Mouse (Mus musculus): ENCODE measurements around the gene Kif1c. TPM values are rescaled to one million over a fixed set of nuclear protein-coding genes. Genes with fewer than 3 reads are reported as not detected.
A peak's percentile ranks its signal among the peaks of the same experiment; 100 is the strongest.

Gene Kif1c
- polyA plus RNA-seq, 1 experiment from 2014 or later, result 1.9 TPM

- peaks cover 33% of the 10 kb centered on the region for H3K36me3 ChIP-seq
- WGBS, result 90% methylated on average over 9 of the region's 9 CpGs
- H3K4me3 ChIP-seq, result no peak overlapping the region
- H3K9me3 ChIP-seq, result no peaks in the 10 kb centered on the region
- H3K4me1 ChIP-seq (replicated peaks), result no peaks in the 10 kb centered on the region
- H3K9ac ChIP-seq, result no peak overlapping the region
- no peak overlapping the region for H3K4me2 ChIP-seq
- peak overlapping the region; percentile 63 for H3K27ac ChIP-seq (replicated peaks)
- ATAC-seq (ENCODE audit: low FRiP score, low read depth), result no peak
- no peaks in the 10 kb centered on the region for H3K27me3 ChIP-seq
These were observed 30.2 kb downstream of the Kif1c start for GRCm38 (mm10) chr11:70730427-70731038.

GRCm38 (mm10) chr11:70731178-70731577 is 30.8 kb downstream of the Kif1c start:
- no peaks in the 10 kb centered on the region for H3K9me3 ChIP-seq
- H3K27ac ChIP-seq (replicated peaks), result peak overlapping the region; percentile 63
- no peak overlapping the region for H3K4me3 ChIP-seq
- peaks cover 27% of the 10 kb centered on the region for H3K36me3 ChIP-seq
- no peaks in the 10 kb centered on the region for H3K27me3 ChIP-seq
- no peak overlapping the region for H3K4me2 ChIP-seq
- no peaks in the 10 kb centered on the region for H3K4me1 ChIP-seq (replicated peaks)
- H3K9ac ChIP-seq, result no peak overlapping the region
- ATAC-seq (ENCODE audit: low FRiP score, low read depth), result peak; percentile 68; the same call in 1 of the 2 replicates
- 65% methylated on average over 5 of the region's 5 CpGs for WGBS

GRCm38 (mm10) chr11:70733256-70733655 is 32.9 kb downstream of the Kif1c start:
- Histone ChIP-seq H3K27ac (replicated peaks) (no peak overlapping the region), H3K27me3 (no peaks in the 10 kb centered on the region), H3K36me3 (peaks cover 8% of the 10 kb centered on the region), H3K4me3 (no peak overlapping the region), H3K9ac (no peak overlapping the region), H3K9me3 (no peaks in the 10 kb centered on the region), H3K4me1 (replicated peaks) (no peaks in the 10 kb centered on the region), H3K4me2 (no peak overlapping the region)
- ATAC-seq (ENCODE audit: low FRiP score, low read depth), result no peak
- WGBS, result 74% methylated on average over 5 of the region's 5 CpGs

GRCm38 (mm10) chr11:70737749-70738148 is 37.4 kb downstream of the Kif1c start:
- Histone ChIP-seq H3K36me3 (no peaks in the 10 kb centered on the region), H3K27me3 (no peaks in the 10 kb centered on the region), H3K4me1 (replicated peaks) (no peaks in the 10 kb centered on the region), H3K9ac (no peak overlapping the region), H3K27ac (replicated peaks) (no peak overlapping the region), H3K4me2 (no peak overlapping the region), H3K9me3 (no peaks in the 10 kb centered on the region), H3K4me3 (no peak overlapping the region)
- 66% methylated on average over 5 of the region's 5 CpGs for WGBS
- no peak for ATAC-seq (ENCODE audit: low FRiP score, low read depth)

DNA sequence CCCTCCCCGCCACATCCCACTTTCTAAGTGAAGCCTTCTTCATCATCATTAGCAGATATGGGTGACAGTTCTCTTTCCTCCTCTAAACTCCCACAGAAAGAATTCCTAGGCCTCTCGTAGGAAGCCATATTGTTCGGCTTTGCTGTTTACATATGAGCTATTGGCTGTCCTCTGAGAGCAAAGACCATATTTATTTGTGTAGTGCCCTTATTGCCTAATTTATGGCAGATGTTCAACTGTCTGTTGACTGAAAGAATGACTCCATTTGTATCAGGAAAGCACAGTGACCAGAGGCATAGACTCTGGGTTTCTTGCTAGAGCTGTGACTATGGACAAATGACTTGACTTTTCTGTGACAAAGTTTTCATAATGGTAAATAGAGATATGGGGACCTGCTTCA is 41.3 kb downstream of the Kif1c start:
- Histone ChIP-seq H3K9me3 (no peaks in the 10 kb centered on the region), H3K4me2 (no peak overlapping the region), H3K27me3 (no peaks in the 10 kb centered on the region), H3K4me3 (no peak overlapping the region), H3K9ac (no peak overlapping the region), H3K4me1 (replicated peaks) (no peaks in the 10 kb centered on the region), H3K36me3 (no peaks in the 10 kb centered on the region), H3K27ac (replicated peaks) (no peak overlapping the region)
- WGBS, result 84% methylated on average over 3 of the region's 3 CpGs
- no peak for ATAC-seq (ENCODE audit: low FRiP score, low read depth)

DNA sequence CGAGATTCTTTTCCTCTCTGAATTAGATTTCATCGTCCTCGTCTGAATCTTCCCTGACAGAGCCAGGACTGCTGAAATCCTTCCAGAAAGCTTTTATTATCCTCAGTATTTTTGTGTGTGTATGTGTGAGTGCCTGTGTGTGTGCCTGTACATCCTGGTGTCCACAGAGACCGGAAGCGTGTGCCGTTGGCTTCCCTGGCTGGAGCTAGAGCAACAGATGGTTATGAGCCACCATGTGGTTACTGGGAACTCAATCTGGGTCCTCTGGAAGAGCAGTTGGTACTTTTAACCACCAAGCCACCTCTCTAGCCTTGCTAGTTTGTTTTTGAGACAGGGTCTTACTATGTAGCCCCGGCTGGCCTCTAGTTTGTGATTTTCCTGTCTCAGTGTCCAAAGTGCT is 41.8 kb downstream of the Kif1c start:
- no peak overlapping the region for H3K9ac ChIP-seq
- ATAC-seq (ENCODE audit: low FRiP score, low read depth), result no peak

GRCm38 (mm10) chr11:70742581-70743459 is 42.5 kb downstream of the Kif1c start:
- Histone ChIP-seq H3K27ac (replicated peaks) (no peak overlapping the region), H3K27me3 (no peaks in the 10 kb centered on the region), H3K36me3 (no peaks in the 10 kb centered on the region), H3K4me3 (no peak overlapping the region), H3K9ac (no peak overlapping the region), H3K9me3 (no peaks in the 10 kb centered on the region), H3K4me1 (replicated peaks) (no peaks in the 10 kb centered on the region), H3K4me2 (no peak overlapping the region)
- 74% methylated on average over 12 of the region's 12 CpGs for WGBS
- ATAC-seq (ENCODE audit: low FRiP score, low read depth), result no peak

More for the DNA sequence above, 41.8 kb downstream of the Kif1c start:
- no peaks in the 10 kb centered on the region for H3K9me3 ChIP-seq
- H3K4me1 ChIP-seq (replicated peaks), result no peaks in the 10 kb centered on the region
- H3K4me2 ChIP-seq, result no peak overlapping the region
- H3K36me3 ChIP-seq, result no peaks in the 10 kb centered on the region
- WGBS, result 87% methylated on average over 7 of the region's 7 CpGs
- H3K27ac ChIP-seq (replicated peaks), result no peak overlapping the region
- no peaks in the 10 kb centered on the region for H3K27me3 ChIP-seq
- H3K4me3 ChIP-seq, result no peak overlapping the region

DNA sequence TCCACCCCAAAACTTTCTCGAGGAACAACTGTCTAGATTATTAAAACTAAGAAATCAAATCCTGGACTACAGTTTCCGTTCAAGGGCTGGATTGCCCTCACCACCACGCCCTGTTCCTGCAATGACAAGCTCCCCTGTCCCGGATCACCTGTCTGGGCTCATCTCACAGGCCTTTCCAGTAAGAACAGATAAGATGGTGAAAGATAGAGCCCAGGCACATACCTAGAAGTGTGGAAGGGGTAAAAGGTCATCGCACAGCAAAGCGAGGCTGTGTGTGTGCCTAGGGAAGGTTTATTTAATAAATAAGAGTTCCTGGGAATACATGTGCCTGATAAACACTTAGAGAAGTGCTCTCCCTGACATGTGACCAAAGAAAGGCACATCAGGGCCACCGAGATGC is 45.3 kb downstream of the Kif1c start:
- no peak overlapping the region for H3K27ac ChIP-seq (replicated peaks)
- H3K4me2 ChIP-seq, result no peak overlapping the region
- no peak overlapping the region for H3K9ac ChIP-seq
- 91% methylated on average over 7 of the region's 7 CpGs for WGBS
- no peaks in the 10 kb centered on the region for H3K9me3 ChIP-seq
- H3K4me1 ChIP-seq (replicated peaks), result no peaks in the 10 kb centered on the region
- no peak overlapping the region for H3K4me3 ChIP-seq
- no peak for ATAC-seq (ENCODE audit: low FRiP score, low read depth)
- H3K36me3 ChIP-seq, result no peaks in the 10 kb centered on the region
- no peaks in the 10 kb centered on the region for H3K27me3 ChIP-seq

DNA sequence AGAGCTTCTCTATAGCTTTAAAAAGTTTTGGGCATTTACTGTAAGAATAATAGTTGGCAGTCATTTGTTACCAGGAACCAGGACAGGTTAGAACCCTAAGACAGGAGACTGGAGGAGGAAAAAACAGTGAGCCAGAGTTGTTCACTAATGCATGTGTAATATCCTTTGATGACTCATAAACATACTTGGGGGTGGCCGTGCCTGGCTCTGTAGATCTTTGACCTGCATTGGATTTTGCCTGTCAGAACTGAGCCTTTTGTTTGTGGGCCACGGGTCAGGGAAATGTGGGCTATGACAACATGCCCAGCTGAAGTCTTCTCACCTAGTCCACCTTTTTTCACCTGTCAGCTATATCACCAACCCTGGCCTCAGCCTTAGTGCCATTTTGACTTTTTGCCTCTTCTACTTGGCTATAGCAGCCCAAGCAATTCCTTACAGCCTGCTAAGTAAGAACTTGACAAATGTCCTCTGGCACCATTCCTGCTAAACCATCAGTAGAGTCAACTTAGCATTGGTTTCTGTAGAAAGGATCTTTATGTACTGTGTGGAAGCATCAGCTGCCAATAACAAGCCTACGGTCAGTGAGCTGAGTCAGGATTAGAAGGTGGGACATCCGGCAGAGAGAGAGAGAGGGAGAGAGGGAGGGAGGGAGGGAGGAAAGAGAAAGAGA is 47.7 kb downstream of the Kif1c start:
- no peak for ATAC-seq (ENCODE audit: low FRiP score, low read depth)
- Histone ChIP-seq H3K36me3 (no peaks in the 10 kb centered on the region), H3K4me2 (no peak overlapping the region), H3K4me3 (no peak overlapping the region), H3K27ac (replicated peaks) (no peak overlapping the region), H3K4me1 (replicated peaks) (no peaks in the 10 kb centered on the region), H3K9me3 (no peaks in the 10 kb centered on the region), H3K9ac (no peak overlapping the region), H3K27me3 (no peaks in the 10 kb centered on the region)
- 92% methylated on average over 4 of the region's 4 CpGs for WGBS

GRCm38 (mm10) chr11:70752337-70753017 is 52.1 kb downstream of the Kif1c start:
- Histone ChIP-seq H3K27ac (replicated peaks) (no peak overlapping the region), H3K9ac (no peak overlapping the region), H3K4me1 (replicated peaks) (no peaks in the 10 kb centered on the region), H3K9me3 (no peaks in the 10 kb centered on the region), H3K36me3 (no peaks in the 10 kb centered on the region), H3K27me3 (no peaks in the 10 kb centered on the region), H3K4me3 (no peak overlapping the region), H3K4me2 (no peak overlapping the region)
- no peak for ATAC-seq (ENCODE audit: low FRiP score, low read depth)
- WGBS, result 83% methylated on average over 4 of the region's 4 CpGs

- Histone ChIP-seq H3K9me3 (no peaks in the 10 kb centered on the region), H3K4me3 (no peak overlapping the region), H3K4me2 (no peak overlapping the region), H3K27ac (replicated peaks) (no peak overlapping the region), H3K4me1 (replicated peaks) (no peaks in the 10 kb centered on the region), H3K36me3 (no peaks in the 10 kb centered on the region), H3K9ac (no peak overlapping the region), H3K27me3 (no peaks in the 10 kb centered on the region)
- ATAC-seq (ENCODE audit: low FRiP score, low read depth), result no peak
- 92% methylated on average over 10 of the region's 10 CpGs for WGBS
These were observed 52.8 kb downstream of the Kif1c start for GRCm38 (mm10) chr11:70753146-70753545.

DNA sequence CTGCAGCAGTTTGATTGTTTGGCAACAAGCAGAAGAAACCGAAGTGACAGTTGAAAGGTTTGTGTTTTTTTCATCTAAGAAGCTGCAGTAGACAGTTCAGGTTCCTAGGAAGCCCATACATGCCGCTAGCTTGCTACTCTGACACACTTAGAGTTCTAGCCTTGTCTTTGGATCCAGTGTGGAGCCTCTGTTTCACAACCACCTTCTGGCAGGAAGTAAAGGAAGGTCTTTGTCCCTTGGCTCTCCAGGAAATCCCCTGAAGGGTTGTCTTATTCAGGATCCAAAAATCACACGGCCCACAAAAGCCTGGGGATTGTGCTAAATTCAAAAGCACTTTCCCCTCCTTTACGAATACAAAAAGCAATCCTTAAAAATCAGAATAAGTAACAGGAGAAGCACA is 54.1 kb downstream of the Kif1c start:
- no peak for ATAC-seq (ENCODE audit: low FRiP score, low read depth)
- Histone ChIP-seq H3K27ac (replicated peaks) (no peak overlapping the region), H3K9me3 (no peaks in the 10 kb centered on the region), H3K9ac (no peak overlapping the region), H3K4me1 (replicated peaks) (no peaks in the 10 kb centered on the region), H3K27me3 (no peaks in the 10 kb centered on the region), H3K4me2 (no peak overlapping the region), H3K4me3 (no peak overlapping the region), H3K36me3 (no peaks in the 10 kb centered on the region)
- 69% methylated on average over 4 of the region's 4 CpGs for WGBS
